Mouse (Mus musculus): Measurements from ENCODE around the gene Trak2. TPM values are rescaled to one million over a fixed set of nuclear protein-coding genes. Genes with fewer than 3 reads are reported as not detected.

The Trak2 gene
- total and polyA plus RNA-seq, 3 experiments, result 11.4 to 107 (median 15.5) TPM

- Histone ChIP-seq H3K79me2 (ENCODE audit: control insufficient read depth, insufficient read depth, low read length, poor library complexity) (no peaks in the 10 kb centered on the region), H3K9ac (ENCODE audit: control insufficient read depth, low read depth, low read length, poor library complexity, severe bottlenecking) (no peak overlapping the region), H3K36me3 (ENCODE audit: control insufficient read depth in 1 of 2, insufficient read depth in 2 of 2, low read length in 2 of 2) (peaks cover 0 to 21% of the 10 kb centered on the region in 2 experiments; a peak in 2 of 4 replicates), H3K27me3 (ENCODE audit: control insufficient read depth in 1 of 2, insufficient read depth in 2 of 2, low read length in 2 of 2) (no peaks in the 10 kb centered on the region), H3K9me3 (replicated peaks; ENCODE audit: insufficient read depth, low read length) (no peaks in the 10 kb centered on the region), H3K4me1 (ENCODE audit: control insufficient read depth in 1 of 2, insufficient read depth in 2 of 2, low read length in 2 of 2) (no peaks in the 10 kb centered on the region), H3K4me3 (ENCODE audit: control insufficient read depth in 1 of 2, insufficient read depth in 1 of 2, low read depth in 2 of 2, low read length in 2 of 2) (no peak overlapping the region), H3K27ac (ENCODE audit: control insufficient read depth, low read depth, low read length) (no peak overlapping the region)
- no peak for TF ChIP-seq ZMIZ1 (IDR thresholded peaks at IDR 0.05; ENCODE audit: low read depth, low read length)
- DNase-seq (ENCODE audit: low read depth, low spot score), result no peak
These were observed 63.5 kb downstream of the Trak2 start for GRCm38 (mm10) chr1:58909636-58910272.

- Histone ChIP-seq H3K36me3 (ENCODE audit: control insufficient read depth in 1 of 2, insufficient read depth in 2 of 2, low read length in 2 of 2) (peaks cover 0 to 5% of the 10 kb centered on the region in 2 experiments; a peak in 2 of 4 replicates), H3K27ac (ENCODE audit: control insufficient read depth, low read depth, low read length) (no peak overlapping the region), H3K27me3 (ENCODE audit: control insufficient read depth in 1 of 2, insufficient read depth in 2 of 2, low read length in 2 of 2) (no peaks in the 10 kb centered on the region), H3K9me3 (replicated peaks; ENCODE audit: insufficient read depth, low read length) (no peaks in the 10 kb centered on the region), H3K9ac (ENCODE audit: control insufficient read depth, low read depth, low read length, poor library complexity, severe bottlenecking) (no peak overlapping the region), H3K79me2 (ENCODE audit: control insufficient read depth, insufficient read depth, low read length, poor library complexity) (no peaks in the 10 kb centered on the region), H3K4me1 (ENCODE audit: control insufficient read depth in 1 of 2, insufficient read depth in 2 of 2, low read length in 2 of 2) (no peaks in the 10 kb centered on the region; a peak in 2 of 4 replicates), H3K4me3 (ENCODE audit: control insufficient read depth in 1 of 2, insufficient read depth in 1 of 2, low read depth in 2 of 2, low read length in 2 of 2) (no peak overlapping the region)
- no peak for TF ChIP-seq MYB (IDR thresholded peaks at IDR 0.05; ENCODE audit: low read depth, low read length)
- TF ChIP-seq ZC3H11A (IDR thresholded peaks at IDR 0.05; ENCODE audit: low read depth, low read length), result no peak
- no peak for TF ChIP-seq NELFE (IDR thresholded peaks at IDR 0.05; ENCODE audit: low read depth, low read length)
- no peak for TF ChIP-seq KAT2A (conservative IDR thresholded peaks at IDR 0.05; ENCODE audit: low read depth, low read length)
- TF ChIP-seq ZNF384 (IDR thresholded peaks at IDR 0.05; ENCODE audit: low read depth, low read length), result no peak
- no peak for TF ChIP-seq POLR2AphosphoS2 (IDR thresholded peaks at IDR 0.05; ENCODE audit: low read length)
- no peak for TF ChIP-seq CHD1 (IDR thresholded peaks at IDR 0.05; ENCODE audit: low read depth, low read length)
- TF ChIP-seq MAX (IDR thresholded peaks at IDR 0.05; ENCODE audit: low read length), result no peak
- TF ChIP-seq POLR2A (IDR thresholded peaks at IDR 0.05; ENCODE audit: control insufficient read depth in 1 of 2, insufficient read depth in 1 of 2, low read depth in 1 of 2, low read length in 2 of 2, poor library complexity in 1 of 2), result no peak
- TF ChIP-seq CTCF (IDR thresholded peaks at IDR 0.05 in 2 of 3, conservative IDR thresholded peaks at IDR 0.05 in 1 of 3; ENCODE audit: control insufficient read depth in 1 of 3, insufficient read depth in 1 of 3, low read depth in 2 of 3, low read length in 3 of 3, poor library complexity in 1 of 3, severe bottlenecking in 1 of 3), result no peak
- no peak for TF ChIP-seq ETS1 (IDR thresholded peaks at IDR 0.05; ENCODE audit: low read depth, low read length)
- TF ChIP-seq USF2 (IDR thresholded peaks at IDR 0.05; ENCODE audit: borderline replicate concordance in 1 of 2, insufficient read depth in 1 of 2, low read depth in 1 of 2, low read length in 2 of 2), result no peak
- TF ChIP-seq EP300 (IDR thresholded peaks at IDR 0.05; ENCODE audit: low read depth in 1 of 2, low read length in 2 of 2), result no peak
- TF ChIP-seq E2F4 (IDR thresholded peaks at IDR 0.05; ENCODE audit: borderline replicate concordance, low read depth, low read length), result no peak
- TF ChIP-seq POLR2AphosphoS5 (IDR thresholded peaks at IDR 0.05; ENCODE audit: borderline replicate concordance, low read depth, low read length), result no peak
- TF ChIP-seq SMC3 (IDR thresholded peaks at IDR 0.05; ENCODE audit: low read depth, low read length), result no peak
- no peak for TF ChIP-seq ZMIZ1 (IDR thresholded peaks at IDR 0.05; ENCODE audit: low read depth, low read length)
- no peak for TF ChIP-seq RCOR1 (IDR thresholded peaks at IDR 0.05; ENCODE audit: low read depth, low read length)
- no peak for TF ChIP-seq TAL1 (IDR thresholded peaks at IDR 0.05; ENCODE audit: low read length)
- no peak for TF ChIP-seq ELF1 (IDR thresholded peaks at IDR 0.05; ENCODE audit: low read depth, low read length)
- DNase-seq (ENCODE audit: low read depth, low spot score), result no peak
These were observed 69.5 kb downstream of the Trak2 start for GRCm38 (mm10) chr1:58903681-58904080.

Data from MEL (cell line).